Mouse (Mus musculus) kidney, adult 9 months (tissue): ENCODE results near the gene Aldh3a2.
A peak's percentile ranks its signal among the peaks of the same experiment; 100 is the strongest.

Source experiments
- DNase-seq: peaks from one replicate; pipeline ENCODE4 v3.0.0; 2022

Aldh3a2 gene

DNA sequence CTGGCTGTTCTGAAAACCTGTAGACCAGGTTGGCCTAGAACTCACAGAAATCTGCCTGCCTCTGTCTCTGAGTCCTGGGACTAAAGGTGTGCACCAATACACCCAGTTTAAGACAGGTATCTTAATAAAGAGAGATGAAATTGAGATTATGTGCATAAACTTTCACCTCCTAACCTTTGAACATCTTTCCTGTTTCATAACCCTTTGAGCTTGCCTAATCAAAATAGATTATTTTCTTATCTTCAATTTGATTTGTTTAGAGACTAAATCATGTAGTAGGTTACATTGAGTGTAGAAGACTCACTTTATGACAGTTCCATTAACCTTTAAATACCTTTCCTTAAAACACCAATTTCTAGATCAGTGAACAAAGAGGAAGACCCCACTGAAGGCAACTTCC is 4.3 kb upstream of the Aldh3a2 start:
- DNase-seq: no peak

GRCm38 (mm10) chr11:61270406-61270805 is 3.1 kb upstream of the Aldh3a2 start:
- peak; percentile 56 for DNase-seq

DNA sequence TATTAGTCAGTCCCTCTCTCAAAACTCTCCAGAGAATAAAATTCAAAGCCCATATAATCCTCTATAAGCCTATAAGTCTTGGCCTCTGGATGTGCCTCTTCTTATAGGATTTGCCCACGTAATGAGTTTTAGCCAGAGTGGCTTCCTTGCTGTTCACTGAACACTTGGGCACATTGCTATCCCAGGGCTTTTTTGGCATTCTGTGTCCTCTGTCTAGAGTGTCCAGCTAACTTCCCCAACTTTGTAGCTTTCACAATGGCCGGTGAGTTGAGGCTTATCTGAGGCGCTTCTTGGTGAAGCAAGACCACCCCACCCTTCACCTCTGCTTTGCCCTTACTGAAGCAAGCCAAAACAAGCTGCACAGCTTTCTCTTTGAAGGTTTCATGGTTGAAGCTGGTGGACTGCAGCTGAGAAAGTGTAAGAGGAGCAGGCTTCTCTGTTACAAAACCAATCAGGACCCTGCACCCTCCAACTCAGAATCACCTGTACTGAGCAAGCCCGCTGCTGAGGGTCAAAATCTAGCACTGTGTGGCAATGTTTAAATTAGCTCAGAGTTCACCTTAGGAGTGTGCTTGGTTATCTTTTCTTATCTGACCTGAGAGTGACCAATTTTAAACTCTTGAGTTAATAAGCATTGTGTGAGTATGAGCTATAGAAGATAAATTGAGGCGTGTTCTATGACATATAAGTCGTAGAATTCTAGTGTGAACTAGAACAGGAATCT is 1.5 kb upstream of the Aldh3a2 start:
- no peak for DNase-seq

GRCm38 (mm10) chr11:61263841-61264240 is 3.4 kb downstream of the Aldh3a2 start:
- no peak for DNase-seq

- no peak for DNase-seq
These were observed 4.7 kb downstream of the Aldh3a2 start for GRCm38 (mm10) chr11:61262516-61262915.

- no peak for DNase-seq
These were observed 8.2 kb downstream of the Aldh3a2 start for GRCm38 (mm10) chr11:61259106-61259505.

- DNase-seq: no peak
These were observed 14.5 kb downstream of the Aldh3a2 start for GRCm38 (mm10) chr11:61252807-61253206.

GRCm38 (mm10) chr11:61251741-61252140 is 15.5 kb downstream of the Aldh3a2 start:
- no peak for DNase-seq

- no peak for DNase-seq
These were observed 22.9 kb downstream of the Aldh3a2 start for GRCm38 (mm10) chr11:61244406-61244805.

- DNase-seq: no peak
These were observed 31.2 kb downstream of the Aldh3a2 start for GRCm38 (mm10) chr11:61236015-61236414.

GRCm38 (mm10) chr11:61234174-61234573 is 33.1 kb downstream of the Aldh3a2 start:
- no peak for DNase-seq

DNA sequence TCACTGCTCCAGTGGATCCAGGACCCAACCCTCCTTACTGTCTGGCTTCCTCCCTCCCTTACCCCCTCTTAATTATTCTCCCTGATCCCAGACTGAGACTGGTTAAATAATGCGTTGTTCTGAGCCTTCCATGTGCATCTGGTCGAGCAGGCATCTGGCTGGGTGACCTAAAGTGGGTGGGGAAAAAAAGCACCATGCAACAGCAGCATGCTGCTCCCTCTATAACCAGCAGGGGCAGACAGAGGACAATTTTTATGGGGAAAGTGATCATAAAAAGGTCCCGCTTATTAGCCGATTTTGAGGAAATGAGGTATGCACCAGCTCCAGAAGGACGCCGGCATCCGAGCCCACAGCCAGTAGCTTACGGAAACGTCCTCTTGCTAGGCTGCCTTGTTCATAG is 35.9 kb downstream of the Aldh3a2 start:
- peak; percentile 68 for DNase-seq

DNA sequence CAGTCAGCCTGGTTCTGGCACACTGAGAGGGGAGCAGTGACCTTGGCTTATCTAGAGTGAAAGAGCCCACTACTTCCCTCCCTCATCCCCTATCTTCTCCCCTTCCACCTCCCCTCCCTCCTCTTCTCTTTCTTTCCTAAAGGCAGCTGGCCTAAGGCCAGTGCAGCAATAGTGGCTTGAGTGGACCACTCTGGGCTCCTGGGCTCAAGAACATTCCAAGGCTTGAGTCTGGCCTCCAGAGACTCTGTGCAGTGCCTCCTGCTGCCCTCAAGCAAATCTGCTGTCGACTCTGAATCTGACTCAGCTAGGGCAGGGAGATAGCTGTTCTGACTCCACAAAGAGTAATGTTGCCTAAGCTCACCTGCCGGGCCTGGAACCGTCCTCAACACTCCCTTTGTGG is 38.9 kb downstream of the Aldh3a2 start:
- no peak for DNase-seq

GRCm38 (mm10) chr11:61227816-61228215 is 39.4 kb downstream of the Aldh3a2 start:
- DNase-seq: no peak

- no peak for DNase-seq
These were observed 41.3 kb downstream of the Aldh3a2 start for GRCm38 (mm10) chr11:61225941-61226412.

DNA sequence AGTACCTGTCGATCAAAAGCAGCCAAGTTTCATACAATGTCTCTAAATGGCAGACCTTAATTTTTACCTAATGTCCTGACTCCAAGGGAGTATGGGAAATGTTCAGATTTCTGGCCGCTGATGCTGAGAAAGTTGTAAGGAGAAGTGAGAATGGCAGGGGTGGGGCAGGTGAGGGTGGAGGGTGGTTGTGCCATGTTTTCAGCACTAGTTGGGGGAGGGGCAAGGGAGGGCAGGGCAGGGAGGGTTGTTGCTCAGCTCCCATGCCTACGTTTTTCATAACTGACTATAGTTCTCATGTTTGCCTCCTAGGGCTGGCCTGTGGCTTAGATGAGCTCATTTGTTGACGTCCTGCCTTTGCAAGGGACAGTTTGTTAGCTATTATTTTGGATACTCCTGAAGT is 41.8 kb downstream of the Aldh3a2 start:
- no peak for DNase-seq

- DNase-seq: no peak
These were observed 42.4 kb downstream of the Aldh3a2 start for GRCm38 (mm10) chr11:61224907-61225306.

- DNase-seq: no peak
These were observed 43.0 kb downstream of the Aldh3a2 start for GRCm38 (mm10) chr11:61224234-61224744.

GRCm38 (mm10) chr11:61222971-61223745 is 44.1 kb downstream of the Aldh3a2 start:
- DNase-seq: no peak

GRCm38 (mm10) chr11:61222007-61222406 is 45.3 kb downstream of the Aldh3a2 start:
- DNase-seq: no peak

DNA sequence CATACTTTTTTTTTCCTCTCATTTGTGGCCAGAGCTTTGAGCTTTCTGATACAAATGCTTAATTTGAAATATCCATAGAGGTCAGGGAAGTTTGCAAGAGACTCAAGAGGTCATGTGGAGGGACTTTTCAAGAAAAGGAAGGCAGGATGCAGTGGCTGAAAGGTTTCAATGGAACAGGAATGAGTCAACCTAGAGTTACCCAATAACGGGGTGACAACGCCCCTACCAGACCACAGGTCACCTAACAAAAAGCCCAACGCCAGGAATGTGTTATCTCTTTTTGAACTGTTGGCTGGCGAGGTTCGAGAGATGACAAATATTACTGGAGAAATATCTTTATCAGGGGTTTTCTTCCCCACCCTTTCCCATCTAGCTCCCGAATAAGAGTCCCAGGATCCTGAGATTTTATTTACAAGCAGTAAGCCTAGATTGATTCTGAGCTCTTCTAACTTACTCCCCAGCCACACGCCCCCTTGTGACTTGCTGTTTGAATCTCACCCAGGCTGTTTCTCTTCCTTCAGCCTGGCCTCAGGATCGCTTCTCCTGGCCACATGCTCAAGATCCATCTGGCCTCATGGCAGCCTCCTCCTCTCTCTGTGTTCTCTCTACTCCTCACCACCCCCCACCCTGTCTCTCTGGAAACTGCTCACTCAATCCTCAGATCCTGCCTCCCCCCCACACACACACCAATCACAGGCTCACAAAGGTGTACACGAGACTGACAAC is 46.9 kb downstream of the Aldh3a2 start:
- DNase-seq: no peak

DNA sequence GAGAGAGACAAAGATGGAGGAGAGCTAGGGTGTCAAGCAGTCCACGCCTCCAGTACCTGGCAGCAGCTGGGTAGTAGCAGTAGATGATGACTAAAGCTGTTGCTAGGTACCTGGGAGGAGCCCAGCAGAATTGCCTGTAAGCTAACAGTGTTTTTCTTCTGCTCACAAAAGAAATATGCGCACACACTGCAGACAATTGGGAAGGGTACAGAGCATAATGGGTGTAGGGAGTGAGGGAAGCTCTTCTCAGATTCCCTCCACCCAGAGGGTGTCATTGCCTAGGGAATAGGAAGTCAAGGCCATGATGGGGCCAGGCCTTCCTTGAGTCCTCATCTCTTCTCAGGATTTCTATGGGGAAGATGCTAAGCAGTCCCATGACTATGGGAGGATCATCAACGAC is 51.3 kb downstream of the Aldh3a2 start:
- no peak for DNase-seq

DNA sequence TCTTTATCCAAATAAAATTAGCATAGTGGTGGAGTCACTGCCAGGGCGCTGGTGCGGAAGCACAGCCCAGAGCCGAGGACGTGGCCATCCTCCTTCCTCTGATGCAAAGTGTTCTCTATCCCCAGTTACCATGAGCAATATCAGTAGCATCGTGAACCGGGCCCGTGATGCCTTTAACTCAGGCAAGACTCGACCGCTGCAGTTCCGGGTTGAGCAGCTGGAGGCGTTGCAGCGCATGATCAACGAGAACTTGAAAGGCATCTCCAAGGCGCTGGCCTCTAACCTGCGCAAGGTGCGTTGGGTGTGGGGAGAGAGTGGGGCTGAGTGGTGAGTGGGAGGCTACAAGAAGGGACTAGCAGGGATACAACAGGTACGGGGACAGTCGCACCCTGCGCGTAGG is 55.2 kb downstream of the Aldh3a2 start:
- no peak for DNase-seq
